Mouse (Mus musculus) intestine, postnatal 0 days (tissue): ENCODE data around the gene Ngly1. TPM values are rescaled to one million over a fixed set of nuclear protein-coding genes. Genes with fewer than 3 reads are reported as not detected.

Experiments
- ATAC-seq: fragments of 200-750 bp; cut with Nextera tagmentation; 2 replicates; pipeline ENCODE4 v1.8.0; 2017; ENCODE audit warnings: mild to moderate bottlenecking, moderate TSS enrichment, moderate library complexity
- H3K27ac ChIP-seq: fragments of 300-500 bp; sonication (generic); 2 replicates; pipeline ENCODE4 v1.5.1; 2014; ENCODE audit warnings: mild to moderate bottlenecking, low read depth, low read length, moderate library complexity
- H3K27me3 ChIP-seq: fragments of 300-500 bp; sonication (generic); replicated peaks from 2 replicates; pipeline ENCODE4 v1.6.1; 2014; ENCODE audit warnings: low read length, mixed read lengths; ENCODE audit not compliant: control insufficient read depth, insufficient read depth
- H3K36me3 ChIP-seq: fragments of 300-500 bp; sonication (generic); 2 replicates; pipeline ENCODE4 v1.6.1; 2014; ENCODE audit warnings: mild to moderate bottlenecking, moderate library complexity; ENCODE audit not compliant: control insufficient read depth, insufficient read depth
- H3K4me1 ChIP-seq: fragments of 300-500 bp; sonication (generic); replicated peaks from 2 replicates; pipeline ENCODE4 v1.6.1; 2014; ENCODE audit warnings: antibody characterized with exemption, low read length, mixed read lengths; ENCODE audit not compliant: control insufficient read depth, insufficient read depth
- H3K4me2 ChIP-seq: fragments of 300-500 bp; sonication (generic); replicated peaks from 2 replicates; pipeline ENCODE4 v1.6.1; 2014; ENCODE audit warnings: low read depth, mild to moderate bottlenecking, moderate library complexity
- H3K4me3 ChIP-seq: fragments of 300-500 bp; sonication (generic); 2 replicates; pipeline ENCODE4 v1.5.1; 2014; ENCODE audit warnings: low read depth, low read length
- H3K9ac ChIP-seq: fragments of 300-500 bp; sonication (generic); 2 replicates; pipeline ENCODE4 v1.6.1; 2014; ENCODE audit warnings: mild to moderate bottlenecking, low read depth, low read length
- H3K9me3 ChIP-seq: fragments of 300-500 bp; sonication (generic); 2 replicates; pipeline ENCODE4 v1.6.1; 2016; ENCODE audit warnings: mixed run types; ENCODE audit not compliant: control insufficient read depth
- CTCF ChIP-seq: sonication (generic); IDR thresholded peaks from 2 replicates; pipeline ENCODE4 v1.5.1; 2016; ENCODE audit warnings: low read depth, mild to moderate bottlenecking, control low read depth, antibody characterized with exemption, moderate library complexity
- WGBS: fragments of 180-500 bp; shearing (Covaris S2); extraction: QIAGEN DNeasy Blood & Tissue Kit; methylation state at CpG from one replicate; pipeline ENCODE4 v1.1.7; 2014; 5-methylcytosine and 5-hydroxymethylcytosine counted together
- polyA plus RNA-seq: library from polyadenylated mRNA; unstranded; fragments of >200 nt; fragmentation: Nextera tagmentation; extraction: Ambion mirVana; gene quantifications from 2 replicates; pipeline ENCODE4 v1.2.1, GENCODE M21; 2015

Gene Ngly1
- polyA plus RNA-seq, 1 experiment from 2014 or later, result 46.0 TPM

- H3K36me3 ChIP-seq, result peaks cover 6% of the 10 kb centered on the region
- H3K9me3 ChIP-seq, result no peaks in the 10 kb centered on the region
- peaks cover 11% of the 10 kb centered on the region for H3K4me1 ChIP-seq
- peak overlapping the region; percentile 62 for H3K9ac ChIP-seq
- peak overlapping the region; percentile 94 for H3K27ac ChIP-seq
- peak overlapping the region; percentile 74 for H3K4me2 ChIP-seq
- peak; percentile 34 for ATAC-seq
- H3K27me3 ChIP-seq, result no peaks in the 10 kb centered on the region
- peak overlapping the region; percentile 54 for H3K4me3 ChIP-seq
- WGBS, result 2% methylated on average over 10 of the region's 10 CpGs
- no peak for TF ChIP-seq CTCF
Measured at GRCm38 (mm10) chr14:16243603-16244209, 5.4 kb upstream of the Ngly1 start.

- TF ChIP-seq CTCF, result no peak
- ATAC-seq, result no peak
- WGBS, result 55% methylated on average over 2 of the region's 2 CpGs
Measured at GRCm38 (mm10) chr14:16244370-16244769, 4.7 kb upstream of the Ngly1 start.

DNA sequence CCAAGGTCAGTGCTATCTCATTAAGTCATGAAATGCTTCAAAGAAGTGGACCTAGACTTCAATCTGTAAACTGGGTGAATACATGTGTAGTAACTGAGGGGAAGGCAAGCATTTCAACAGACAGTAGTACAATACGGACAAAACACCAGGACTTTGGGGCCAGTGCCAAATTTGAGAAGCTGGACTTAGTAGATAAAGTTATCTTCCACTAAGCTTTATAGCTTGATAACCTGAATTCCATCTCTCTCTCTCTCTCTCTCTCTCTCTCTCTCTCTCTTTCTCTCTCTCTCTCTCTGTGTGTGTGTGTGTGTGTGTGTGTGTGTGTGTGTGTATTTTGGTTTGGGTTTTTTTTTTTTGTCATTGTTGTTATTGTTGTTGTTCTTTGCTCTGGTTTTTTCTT lies 4.0 kb upstream of the Ngly1 start:
- H3K4me1 ChIP-seq, result peaks cover 11% of the 10 kb centered on the region
- H3K4me2 ChIP-seq, result no peak overlapping the region
- TF ChIP-seq CTCF, result no peak
- H3K9me3 ChIP-seq, result no peaks in the 10 kb centered on the region
- WGBS, result 23% methylated on average over 1 of the region's 1 CpGs
- ATAC-seq, result no peak
- H3K27ac ChIP-seq, result no peak overlapping the region
- H3K4me3 ChIP-seq, result no peak overlapping the region
- peaks cover 5% of the 10 kb centered on the region for H3K36me3 ChIP-seq
- H3K9ac ChIP-seq, result no peak overlapping the region
- H3K27me3 ChIP-seq, result no peaks in the 10 kb centered on the region

More at GRCm38 (mm10) chr14:16244370-16244769, 4.7 kb upstream of the Ngly1 start:
- peaks cover 11% of the 10 kb centered on the region for H3K4me1 ChIP-seq
- H3K9me3 ChIP-seq, result no peaks in the 10 kb centered on the region
- no peak overlapping the region for H3K4me3 ChIP-seq
- H3K9ac ChIP-seq, result no peak overlapping the region
- H3K36me3 ChIP-seq, result peaks cover 6% of the 10 kb centered on the region
- H3K27ac ChIP-seq, result peak overlapping the region; percentile 94
- H3K27me3 ChIP-seq, result no peaks in the 10 kb centered on the region
- peak overlapping the region; percentile 74 for H3K4me2 ChIP-seq

DNA sequence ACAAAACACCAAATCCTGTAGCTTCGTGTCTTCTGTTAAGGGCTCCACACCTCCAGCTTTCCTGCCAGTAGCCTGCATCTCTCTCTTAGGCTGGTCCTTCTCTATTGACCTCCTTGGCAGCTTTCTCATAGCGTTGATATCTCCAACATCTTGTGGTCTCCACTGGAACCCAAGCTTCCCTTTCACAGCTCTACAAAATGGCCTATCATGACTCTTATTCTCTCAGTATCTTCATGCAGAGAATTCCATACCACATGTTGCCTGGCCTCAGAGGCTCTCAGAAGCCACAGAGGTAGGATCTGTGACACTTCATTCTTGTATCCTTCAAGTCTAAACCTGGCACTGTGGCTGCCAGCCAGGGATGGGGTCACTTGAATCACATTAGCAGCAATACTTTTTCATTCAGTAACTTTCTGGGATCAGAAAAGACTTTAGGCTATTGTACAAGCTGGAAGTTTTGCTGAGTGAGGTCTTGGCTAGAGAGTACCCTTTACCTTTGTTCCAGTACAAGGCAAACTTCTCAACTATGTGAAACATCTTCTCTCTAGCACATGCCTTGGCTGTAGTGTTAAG lies 2.7 kb upstream of the Ngly1 start:
- Histone ChIP-seq H3K9me3 (no peaks in the 10 kb centered on the region), H3K4me1 (peaks cover 11% of the 10 kb centered on the region), H3K9ac (no peak overlapping the region), H3K27me3 (no peaks in the 10 kb centered on the region), H3K27ac (no peak overlapping the region), H3K4me3 (no peak overlapping the region), H3K4me2 (no peak overlapping the region), H3K36me3 (0 out of 2 replicates have a peak, but pooled peaks cover 3% of the 10 kb centered on the region)
- no peak for ATAC-seq
- WGBS, result 100% methylated on average over 2 of the region's 2 CpGs
- TF ChIP-seq CTCF, result no peak

GRCm38 (mm10) chr14:16248135-16248534 lies 945 bp upstream of the Ngly1 start:
- H3K4me2 ChIP-seq, result 0 out of 2 replicates have a peak overlapping the region, but pooled peaks have one; percentile 78
- 71% methylated on average over 3 of the region's 3 CpGs for WGBS
- H3K36me3 ChIP-seq, result no peaks in the 10 kb centered on the region
- no peaks in the 10 kb centered on the region for H3K9me3 ChIP-seq
- peaks cover 3% of the 10 kb centered on the region; the same call in 1 of the 2 replicates for H3K4me1 ChIP-seq
- H3K27me3 ChIP-seq, result no peaks in the 10 kb centered on the region
- ATAC-seq, result no peak
- H3K9ac ChIP-seq, result no peak overlapping the region
- no peak overlapping the region for H3K4me3 ChIP-seq
- no peak overlapping the region; the same call in 1 of the 2 replicates for H3K27ac ChIP-seq
- no peak for TF ChIP-seq CTCF

DNA sequence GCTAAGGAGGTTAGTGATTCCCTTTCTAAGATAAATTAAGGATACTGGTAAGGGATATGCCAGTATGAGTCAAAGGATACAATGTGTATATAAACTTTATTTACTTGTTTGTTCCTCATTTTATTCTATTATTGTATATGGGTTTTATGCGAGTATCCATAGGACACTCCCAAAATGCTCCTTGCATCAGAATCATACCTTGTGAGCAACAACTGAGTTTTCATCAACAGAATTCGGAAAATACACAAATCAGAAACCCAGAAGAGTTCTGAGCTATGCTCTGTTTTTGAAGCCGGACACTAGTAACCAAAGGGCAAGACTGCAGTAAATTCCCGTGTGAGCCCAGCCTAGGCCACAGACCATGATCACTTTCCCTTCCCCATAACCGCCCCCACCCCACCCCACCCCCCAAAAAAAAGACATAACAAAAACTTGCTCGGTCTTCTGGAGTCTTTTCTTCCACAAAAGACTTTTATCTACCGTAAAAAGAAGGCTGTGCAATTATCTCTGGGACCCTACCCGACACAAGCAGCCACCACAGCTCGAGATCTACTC lies 400 bp upstream of the Ngly1 start:
- ATAC-seq, result no peak
- 18% methylated on average over 9 of the region's 9 CpGs for WGBS
- Histone ChIP-seq H3K9ac (peak overlapping the region; percentile 95), H3K27me3 (no peaks in the 10 kb centered on the region), H3K4me1 (peaks cover 3% of the 10 kb centered on the region; the same call in 1 of the 2 replicates), H3K36me3 (no peaks in the 10 kb centered on the region), H3K9me3 (no peaks in the 10 kb centered on the region), H3K4me3 (peak overlapping the region; percentile 65), H3K4me2 (peak overlapping the region; percentile 78), H3K27ac (peak overlapping the region; percentile 93; the same call in 1 of the 2 replicates)
- no peak for TF ChIP-seq CTCF
